Mouse (Mus musculus): ENCODE measurements around the gene Gnaz. TPM values are rescaled to one million over a fixed set of nuclear protein-coding genes. Genes with fewer than 3 reads are reported as not detected.

Gnaz gene
- polyA plus RNA-seq, 1 experiment from 2014 or later: 2.9 TPM

DNA sequence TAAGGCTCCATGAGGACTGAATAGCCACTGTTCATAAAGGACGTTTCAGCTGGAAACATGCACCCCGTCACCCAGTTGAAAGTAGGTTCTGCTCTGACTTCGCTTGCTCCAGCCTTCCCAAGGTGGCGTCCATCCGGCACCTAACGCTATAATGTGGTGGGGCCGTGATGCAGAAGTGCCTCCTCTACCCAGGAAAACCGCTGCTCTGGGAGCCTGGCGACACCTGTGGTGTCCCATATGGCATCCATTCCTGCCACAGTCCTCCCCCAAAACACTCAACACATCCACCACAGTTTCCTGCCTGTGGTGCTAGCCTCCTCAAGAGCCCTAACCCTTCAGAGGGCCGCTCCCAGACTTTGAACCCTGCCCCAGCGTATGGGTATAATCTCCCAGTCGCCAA, 14.2 kb downstream of the Gnaz start:
- Histone ChIP-seq H3K4me1 (ENCODE audit: control insufficient read depth, insufficient read depth, low read length) (no peaks in the 10 kb centered on the region), H3K9me3 (ENCODE audit: control insufficient read depth, low read length) (no peaks in the 10 kb centered on the region), H3K27me3 (replicated peaks; ENCODE audit: control insufficient read depth, insufficient read depth, low read length) (no peaks in the 10 kb centered on the region), H3K4me2 (ENCODE audit: low read depth, low read length) (no peak overlapping the region), H3K36me3 (ENCODE audit: control insufficient read depth, insufficient read depth, low read length) (no peaks in the 10 kb centered on the region), H3K27ac (ENCODE audit: low read length) (no peak overlapping the region), H3K4me3 (ENCODE audit: low read length) (no peak overlapping the region), H3K9ac (ENCODE audit: low read depth, low read length) (no peak overlapping the region)
- 86% methylated on average over 12 of the region's 12 CpGs for WGBS
- no peak for ATAC-seq

DNA sequence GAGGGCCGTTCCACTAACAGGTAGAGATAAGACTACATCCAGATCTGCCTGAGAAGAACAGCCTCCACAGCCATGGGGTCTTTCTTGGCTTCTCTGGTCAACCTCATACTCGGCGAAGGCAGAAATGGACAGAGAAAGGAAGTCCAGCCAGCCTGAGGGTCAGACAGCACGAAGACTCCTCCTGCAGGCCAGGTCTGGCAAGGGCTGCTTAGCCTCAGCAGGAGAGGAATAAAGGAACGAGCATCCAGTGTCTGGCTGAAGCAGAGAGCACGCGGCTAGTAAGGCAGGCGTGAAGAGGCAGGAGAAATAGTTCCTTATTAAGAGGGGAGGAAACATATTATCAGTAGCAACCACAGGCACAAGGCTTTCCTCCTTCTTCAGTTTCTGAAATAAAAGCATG, 16.2 kb downstream of the Gnaz start:
- Histone ChIP-seq H3K36me3 (ENCODE audit: control insufficient read depth, insufficient read depth, low read length) (no peaks in the 10 kb centered on the region), H3K4me3 (ENCODE audit: low read length) (no peak overlapping the region), H3K4me2 (ENCODE audit: low read depth, low read length) (no peak overlapping the region), H3K9ac (ENCODE audit: low read depth, low read length) (no peak overlapping the region), H3K4me1 (ENCODE audit: control insufficient read depth, insufficient read depth, low read length) (peaks cover 16% of the 10 kb centered on the region), H3K27ac (ENCODE audit: low read length) (no peak overlapping the region), H3K27me3 (replicated peaks; ENCODE audit: control insufficient read depth, insufficient read depth, low read length) (no peaks in the 10 kb centered on the region), H3K9me3 (ENCODE audit: control insufficient read depth, low read length) (no peaks in the 10 kb centered on the region)
- WGBS: 75% methylated on average over 8 of the region's 8 CpGs
- no peak for ATAC-seq

DNA sequence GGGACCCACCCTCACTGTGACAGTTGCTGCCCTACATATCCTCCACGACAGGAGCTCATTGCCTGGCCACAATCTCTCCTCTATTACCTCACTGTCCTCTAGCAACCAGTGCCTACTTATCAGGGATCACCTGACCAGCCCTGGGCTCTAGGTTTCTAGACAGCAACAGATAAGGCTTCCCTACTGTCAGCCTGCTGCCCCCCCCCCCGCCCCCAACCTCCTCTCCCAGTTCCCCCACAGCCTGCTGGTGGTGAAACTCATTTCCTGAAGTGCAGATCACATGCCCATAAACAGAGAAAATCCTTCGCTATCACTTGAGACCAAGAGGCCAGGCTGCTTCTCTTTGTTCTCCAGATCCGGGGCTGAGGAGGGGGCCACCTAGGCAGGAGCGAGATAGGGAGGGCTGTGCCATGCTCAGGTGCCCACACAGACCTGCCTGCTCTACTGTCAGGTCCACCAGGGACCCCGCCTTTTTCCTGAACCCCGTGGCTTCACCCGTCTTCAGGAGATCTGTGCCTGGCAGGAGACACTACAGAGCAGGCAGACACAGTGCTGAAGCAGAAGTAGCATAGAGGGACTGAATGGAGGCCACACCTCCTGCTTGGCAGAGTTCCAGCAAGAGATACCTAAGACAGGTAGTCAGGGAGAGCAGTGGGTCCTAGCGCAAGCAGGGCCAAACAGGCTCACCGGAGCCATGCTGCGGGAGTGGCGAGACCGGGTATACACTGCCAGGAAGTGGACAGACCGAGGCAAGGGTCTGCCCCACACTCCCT, 20.9 kb downstream of the Gnaz start:
- Histone ChIP-seq H3K36me3 (ENCODE audit: control insufficient read depth, insufficient read depth, low read length) (no peaks in the 10 kb centered on the region), H3K9me3 (ENCODE audit: control insufficient read depth, low read length) (no peaks in the 10 kb centered on the region), H3K4me2 (ENCODE audit: low read depth, low read length) (peak overlapping the region; percentile 38), H3K27ac (ENCODE audit: low read length) (0 out of 2 replicates have a peak overlapping the region, but pooled peaks have one; percentile 38), H3K9ac (ENCODE audit: low read depth, low read length) (peak overlapping the region; percentile 34; the same call in 1 of the 2 replicates), H3K27me3 (replicated peaks; ENCODE audit: control insufficient read depth, insufficient read depth, low read length) (no peaks in the 10 kb centered on the region), H3K4me3 (ENCODE audit: low read length) (no peak overlapping the region; the same call in 1 of the 2 replicates), H3K4me1 (ENCODE audit: control insufficient read depth, insufficient read depth, low read length) (peaks cover 24% of the 10 kb centered on the region)
- WGBS: 52% methylated on average over 14 of the region's 14 CpGs
- ATAC-seq: peak; percentile 91

DNA sequence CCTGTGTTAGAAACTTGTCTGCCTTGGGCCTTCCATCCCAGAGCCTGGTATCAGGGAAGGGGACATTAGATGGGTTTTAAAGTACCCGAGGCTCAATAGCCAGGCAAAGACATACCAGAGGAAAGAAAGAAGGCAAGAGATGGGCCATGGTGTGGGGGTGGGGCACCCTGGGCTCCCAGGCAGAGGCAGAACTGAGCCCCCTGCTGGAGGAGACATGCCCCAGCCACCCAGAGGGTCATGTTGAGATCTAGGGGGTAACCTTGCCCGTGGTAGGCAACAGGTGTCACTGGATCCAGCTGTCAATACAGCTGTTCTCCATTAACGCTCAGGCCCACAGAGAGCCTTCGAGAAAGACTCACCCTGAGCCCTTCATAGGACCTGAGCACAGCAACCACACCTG, 22.8 kb downstream of the Gnaz start:
- WGBS: 80% methylated on average over 4 of the region's 4 CpGs
- Histone ChIP-seq H3K9me3 (ENCODE audit: control insufficient read depth, low read length) (no peaks in the 10 kb centered on the region), H3K27me3 (replicated peaks; ENCODE audit: control insufficient read depth, insufficient read depth, low read length) (no peaks in the 10 kb centered on the region), H3K4me3 (ENCODE audit: low read length) (no peak overlapping the region), H3K4me2 (ENCODE audit: low read depth, low read length) (no peak overlapping the region), H3K4me1 (ENCODE audit: control insufficient read depth, insufficient read depth, low read length) (peaks cover 24% of the 10 kb centered on the region), H3K9ac (ENCODE audit: low read depth, low read length) (no peak overlapping the region), H3K36me3 (ENCODE audit: control insufficient read depth, insufficient read depth, low read length) (no peaks in the 10 kb centered on the region), H3K27ac (ENCODE audit: low read length) (no peak overlapping the region)
- ATAC-seq: no peak

DNA sequence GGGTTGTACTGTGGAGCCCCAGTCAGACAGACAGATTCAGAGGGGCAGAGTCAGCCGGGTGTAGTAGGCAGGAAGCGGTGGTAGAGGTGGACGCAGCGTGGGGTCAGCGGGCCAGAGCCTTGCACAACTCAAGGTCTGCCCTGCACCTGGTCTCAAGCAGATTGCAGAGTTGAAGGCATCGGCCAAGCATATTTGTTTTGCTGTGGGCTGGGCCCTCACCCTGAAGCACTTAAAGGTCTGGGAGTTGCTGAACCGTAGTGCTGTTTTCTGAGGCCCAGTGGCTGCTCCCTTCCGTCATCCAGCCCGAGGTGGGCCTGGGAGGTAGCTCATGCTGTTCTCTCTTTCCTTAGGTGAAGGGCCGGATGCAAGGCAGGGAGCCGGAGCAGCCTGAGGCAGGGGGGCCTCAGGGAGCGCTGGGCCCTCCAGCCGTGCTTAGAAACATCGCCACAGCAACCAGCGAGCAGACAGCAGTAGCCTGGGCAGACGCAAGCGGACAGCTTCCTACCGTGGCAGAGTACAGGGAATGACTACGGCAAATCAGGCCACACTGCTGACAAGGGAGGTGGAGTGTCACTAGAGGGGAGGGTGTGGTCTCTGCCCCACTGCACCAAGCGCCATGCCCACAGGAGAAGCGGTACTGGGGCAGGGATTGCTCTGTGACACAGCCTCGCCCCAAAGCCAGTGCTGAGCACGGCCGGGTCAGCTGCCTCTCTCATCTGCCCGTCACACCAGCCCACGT, 23.8 kb downstream of the Gnaz start:
- peaks cover 24% of the 10 kb centered on the region for H3K4me1 ChIP-seq (ENCODE audit: control insufficient read depth, insufficient read depth, low read length)
- WGBS: 46% methylated on average over 26 of the region's 26 CpGs
- no peak overlapping the region for H3K27ac ChIP-seq (ENCODE audit: low read length)
- no peak overlapping the region for H3K9ac ChIP-seq (ENCODE audit: low read depth, low read length)
- no peaks in the 10 kb centered on the region for H3K27me3 ChIP-seq (replicated peaks; ENCODE audit: control insufficient read depth, insufficient read depth, low read length)
- no peaks in the 10 kb centered on the region for H3K9me3 ChIP-seq (ENCODE audit: control insufficient read depth, low read length)
- no peak overlapping the region for H3K4me2 ChIP-seq (ENCODE audit: low read depth, low read length)
- no peaks in the 10 kb centered on the region for H3K36me3 ChIP-seq (ENCODE audit: control insufficient read depth, insufficient read depth, low read length)
- ATAC-seq: no peak
- no peak overlapping the region for H3K4me3 ChIP-seq (ENCODE audit: low read length)

DNA sequence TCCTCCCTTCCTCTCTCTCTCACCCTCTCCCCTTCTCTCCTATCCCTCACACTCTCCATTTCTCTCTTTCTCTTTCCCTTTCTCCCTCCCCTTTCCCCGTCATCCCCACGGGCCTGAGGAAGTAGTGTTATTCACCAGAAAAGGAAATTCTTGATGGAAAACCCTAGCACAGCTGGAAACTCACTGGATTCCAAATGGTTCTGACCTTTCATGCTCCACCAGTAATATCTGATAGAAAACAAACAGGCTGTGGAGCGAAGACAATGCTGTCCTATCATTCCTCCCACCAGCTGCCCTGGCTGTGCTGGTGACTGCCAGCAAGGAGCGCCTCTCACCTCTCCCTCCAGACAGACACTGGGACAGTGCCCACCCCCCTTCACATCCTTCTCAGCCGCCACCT, 27.9 kb downstream of the Gnaz start:
- Histone ChIP-seq H3K27ac (ENCODE audit: low read length) (no peak overlapping the region), H3K4me3 (ENCODE audit: low read length) (no peak overlapping the region)
- WGBS: 16% methylated on average over 5 of the region's 5 CpGs

DNA sequence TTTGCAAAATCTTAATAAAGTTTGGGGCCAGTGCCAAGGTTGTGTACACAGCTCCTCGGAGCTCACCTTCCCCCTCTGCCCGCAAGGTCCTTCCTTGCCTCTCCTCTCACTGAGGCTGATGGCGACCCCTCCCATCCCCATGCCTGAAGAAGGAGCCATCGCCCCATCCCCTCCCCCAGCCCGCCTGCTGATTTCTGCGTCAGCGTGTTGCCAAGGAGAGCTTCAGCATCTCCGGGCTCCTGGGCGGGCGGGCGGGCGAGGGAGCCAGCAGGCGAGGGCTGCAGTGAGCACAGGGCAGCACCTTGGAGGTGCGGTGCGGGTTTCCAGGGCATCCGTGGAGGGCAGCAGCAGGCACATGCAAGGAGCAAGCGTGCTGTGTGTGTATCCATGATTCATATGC, 28.4 kb downstream of the Gnaz start:
- Histone ChIP-seq H3K4me2 (ENCODE audit: low read depth, low read length) (peak overlapping the region; percentile 45), H3K4me3 (ENCODE audit: low read length) (peak overlapping the region; percentile 19), H3K9ac (ENCODE audit: low read depth, low read length) (0 out of 2 replicates have a peak overlapping the region, but pooled peaks have one; percentile 7), H3K4me1 (ENCODE audit: control insufficient read depth, insufficient read depth, low read length) (peaks cover 6% of the 10 kb centered on the region), H3K36me3 (ENCODE audit: control insufficient read depth, insufficient read depth, low read length) (no peaks in the 10 kb centered on the region), H3K9me3 (ENCODE audit: control insufficient read depth, low read length) (no peaks in the 10 kb centered on the region), H3K27ac (ENCODE audit: low read length) (no peak overlapping the region), H3K27me3 (replicated peaks; ENCODE audit: control insufficient read depth, insufficient read depth, low read length) (no peaks in the 10 kb centered on the region)
- 6% methylated on average over 17 of the region's 17 CpGs for WGBS
- peak; percentile 27 for ATAC-seq

More for the DNA sequence above, 27.9 kb downstream of the Gnaz start:
- Histone ChIP-seq H3K9me3 (ENCODE audit: control insufficient read depth, low read length) (no peaks in the 10 kb centered on the region), H3K36me3 (ENCODE audit: control insufficient read depth, insufficient read depth, low read length) (no peaks in the 10 kb centered on the region), H3K4me1 (ENCODE audit: control insufficient read depth, insufficient read depth, low read length) (peaks cover 7% of the 10 kb centered on the region), H3K9ac (ENCODE audit: low read depth, low read length) (0 out of 2 replicates have a peak overlapping the region, but pooled peaks have one; percentile 7), H3K27me3 (replicated peaks; ENCODE audit: control insufficient read depth, insufficient read depth, low read length) (no peaks in the 10 kb centered on the region), H3K4me2 (ENCODE audit: low read depth, low read length) (peak overlapping the region; percentile 45; the same call in 1 of the 2 replicates)
- ATAC-seq: peak; percentile 7; the same call in 1 of the 2 replicates

DNA sequence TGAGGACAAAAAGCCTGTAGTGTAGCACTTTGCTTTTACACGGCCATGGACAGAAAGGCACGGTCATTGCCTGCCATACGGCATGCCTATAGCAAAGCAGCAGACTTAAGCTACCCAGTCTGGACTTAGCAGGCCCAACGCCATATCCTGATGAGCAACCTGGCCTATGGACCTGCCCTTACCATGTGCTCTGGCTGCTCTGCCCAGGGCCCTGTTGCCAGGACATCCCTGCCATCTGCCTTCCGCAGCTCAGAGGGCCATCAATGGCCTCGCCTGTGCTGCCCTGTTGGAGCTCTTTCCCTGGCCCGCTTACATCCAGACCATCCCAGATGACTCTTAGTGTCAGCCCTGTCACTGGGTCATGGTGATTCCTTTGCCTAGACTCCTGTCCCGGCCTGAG, 34.4 kb downstream of the Gnaz start:
- no peak overlapping the region for H3K27ac ChIP-seq (ENCODE audit: low read length)
- 92% methylated on average over 8 of the region's 8 CpGs for WGBS
- H3K4me1 ChIP-seq (ENCODE audit: control insufficient read depth, insufficient read depth, low read length): peaks cover 4% of the 10 kb centered on the region
- H3K4me2 ChIP-seq (ENCODE audit: low read depth, low read length): no peak overlapping the region
- H3K36me3 ChIP-seq (ENCODE audit: control insufficient read depth, insufficient read depth, low read length): no peaks in the 10 kb centered on the region
- H3K27me3 ChIP-seq (replicated peaks; ENCODE audit: control insufficient read depth, insufficient read depth, low read length): no peaks in the 10 kb centered on the region
- ATAC-seq: no peak
- no peak overlapping the region for H3K9ac ChIP-seq (ENCODE audit: low read depth, low read length)
- H3K9me3 ChIP-seq (ENCODE audit: control insufficient read depth, low read length): no peaks in the 10 kb centered on the region
- H3K4me3 ChIP-seq (ENCODE audit: low read length): no peak overlapping the region

DNA sequence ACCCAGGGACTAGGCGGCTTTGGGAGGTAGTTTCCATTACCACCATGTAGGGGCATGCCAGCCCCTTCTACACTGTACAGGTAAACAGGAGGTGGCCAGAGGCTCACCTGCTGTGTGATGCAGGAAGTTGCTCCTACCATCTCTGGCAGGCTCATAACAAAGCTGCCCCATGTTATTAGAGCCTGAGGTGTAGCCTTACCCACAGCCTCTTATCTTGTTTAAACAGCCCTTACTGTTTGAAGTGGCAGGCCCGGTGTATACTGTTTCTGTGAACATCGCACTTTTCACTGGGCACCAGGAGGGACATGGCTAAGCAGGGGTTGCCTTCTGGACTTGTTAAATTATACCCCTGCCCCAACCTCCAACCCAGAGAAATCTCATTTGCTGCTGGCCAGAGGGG, 37.1 kb downstream of the Gnaz start:
- H3K9ac ChIP-seq (ENCODE audit: low read depth, low read length): no peak overlapping the region
- 48% methylated on average over 3 of the region's 3 CpGs for WGBS

More for the DNA sequence above, 37.1 kb downstream of the Gnaz start:
- Histone ChIP-seq H3K4me3 (ENCODE audit: low read length) (no peak overlapping the region), H3K4me1 (ENCODE audit: control insufficient read depth, insufficient read depth, low read length) (peaks cover 4% of the 10 kb centered on the region), H3K27me3 (replicated peaks; ENCODE audit: control insufficient read depth, insufficient read depth, low read length) (no peaks in the 10 kb centered on the region), H3K4me2 (ENCODE audit: low read depth, low read length) (no peak overlapping the region), H3K27ac (ENCODE audit: low read length) (no peak overlapping the region), H3K36me3 (ENCODE audit: control insufficient read depth, insufficient read depth, low read length) (no peaks in the 10 kb centered on the region), H3K9me3 (ENCODE audit: control insufficient read depth, low read length) (no peaks in the 10 kb centered on the region)
- ATAC-seq: peak; percentile 76
